Mouse (Mus musculus) midbrain, embryonic 13.5 days (tissue): ENCODE measurements around the gene Gp1bb. TPM values are rescaled to one million over a fixed set of nuclear protein-coding genes. Genes with fewer than 3 reads are reported as not detected.

Source experiments
- ATAC-seq: fragments of 200-750 bp; cut with Nextera tagmentation; 2 replicates; pipeline ENCODE4 v1.8.0; 2017; ENCODE audit warnings: mild to moderate bottlenecking, moderate TSS enrichment, moderate library complexity
- H3K27ac ChIP-seq: fragments of 300-500 bp; sonication (generic); 2 replicates; pipeline ENCODE4 v1.5.1; 2015; ENCODE audit warnings: inconsistent platforms, mild to moderate bottlenecking, moderate library complexity
- H3K27me3 ChIP-seq: fragments of 300-500 bp; sonication (generic); 2 replicates; pipeline ENCODE4 v1.6.1; 2015; ENCODE audit warnings: mild to moderate bottlenecking, inconsistent platforms
- H3K36me3 ChIP-seq: fragments of 300-500 bp; sonication (generic); 2 replicates; pipeline ENCODE4 v1.6.1; 2015; ENCODE audit warnings: mild to moderate bottlenecking, inconsistent platforms
- H3K4me1 ChIP-seq: fragments of 300-500 bp; sonication (generic); replicated peaks from 2 replicates; pipeline ENCODE4 v1.6.1; 2015; ENCODE audit warnings: inconsistent platforms
- H3K4me2 ChIP-seq: fragments of 300-500 bp; sonication (generic); replicated peaks from 2 replicates; pipeline ENCODE4 v1.6.1; 2015; ENCODE audit warnings: moderate library complexity, mild to moderate bottlenecking, inconsistent platforms
- H3K4me3 ChIP-seq: fragments of 300-500 bp; sonication (generic); replicated peaks from 2 replicates; pipeline ENCODE4 v1.5.1; 2015; ENCODE audit warnings: mild to moderate bottlenecking, inconsistent platforms
- H3K9ac ChIP-seq: fragments of 300-500 bp; sonication (generic); replicated peaks from 2 replicates; pipeline ENCODE4 v1.6.1; 2015; ENCODE audit warnings: mild to moderate bottlenecking, inconsistent platforms
- H3K9me3 ChIP-seq: fragments of 300-500 bp; sonication (generic); 2 replicates; pipeline ENCODE4 v1.6.1; 2016; ENCODE audit warnings: mild to moderate bottlenecking, inconsistent platforms
- WGBS: fragments of 180-500 bp; shearing (Covaris S2); methylation state at CpG from one replicate; pipeline ENCODE4 v1.1.7; 2015; 5-methylcytosine and 5-hydroxymethylcytosine counted together
- polyA plus RNA-seq: library from polyadenylated mRNA; unstranded; fragments of >200 nt; fragmentation: Nextera tagmentation; extraction: Ambion mirVana; gene quantifications from 2 replicates; pipeline ENCODE4 v1.2.1, GENCODE M21; 2015

Gp1bb gene
- 8.2 and 10.5 TPM in 2 replicates for polyA plus RNA-seq

- Histone ChIP-seq H3K4me2 (peak within 1 kb of the TSS; percentile 66), H3K36me3 (peaks cover 44% of the 10 kb centered on the region), H3K4me3 (peak within 1 kb of the TSS; percentile 39), H3K9me3 (no peaks in the 10 kb centered on the region), H3K27ac (no peak within 1 kb of the TSS), H3K9ac (peak within 1 kb of the TSS; percentile 43; the same call in 1 of the 2 replicates), H3K27me3 (peaks cover 97% of the 10 kb centered on the region), H3K4me1 (peaks cover 42% of the 10 kb centered on the region)
- no peak for ATAC-seq
- 11% methylated on average over 17 of the region's 17 CpGs for WGBS
Observed at GRCm38 (mm10) chr16:18622019-18622418, at the start of gene Gp1bb. Gene Gp1bb (minus strand): TSS chr16:18622403.

GRCm38 (mm10) chr16:18669914-18670313 lies 47.7 kb upstream of the Gp1bb start:
- H3K27ac ChIP-seq, result no peak overlapping the region
- H3K4me1 ChIP-seq, result no peaks in the 10 kb centered on the region
- no peaks in the 10 kb centered on the region for H3K9me3 ChIP-seq
- H3K36me3 ChIP-seq, result no peaks in the 10 kb centered on the region
- H3K4me2 ChIP-seq, result no peak overlapping the region
- 74% methylated on average over 6 of the region's 6 CpGs for WGBS
- no peak overlapping the region for H3K4me3 ChIP-seq
- ATAC-seq, result no peak
- no peak overlapping the region for H3K9ac ChIP-seq
- H3K27me3 ChIP-seq, result no peaks in the 10 kb centered on the region

- H3K36me3 ChIP-seq, result no peaks in the 10 kb centered on the region
- WGBS, result 81% methylated on average over 4 of the region's 4 CpGs
- ATAC-seq, result no peak
Observed at GRCm38 (mm10) chr16:18658597-18658996, 36.4 kb upstream of the Gp1bb start.

GRCm38 (mm10) chr16:18655372-18656098 lies 33.3 kb upstream of the Gp1bb start:
- no peak overlapping the region for H3K27ac ChIP-seq
- H3K9me3 ChIP-seq, result no peaks in the 10 kb centered on the region
- 73% methylated on average over 5 of the region's 5 CpGs for WGBS
- no peaks in the 10 kb centered on the region for H3K36me3 ChIP-seq
- no peaks in the 10 kb centered on the region for H3K27me3 ChIP-seq
- no peaks in the 10 kb centered on the region for H3K4me1 ChIP-seq
- H3K4me2 ChIP-seq, result no peak overlapping the region
- no peak for ATAC-seq
- no peak overlapping the region for H3K4me3 ChIP-seq
- no peak overlapping the region for H3K9ac ChIP-seq

More at GRCm38 (mm10) chr16:18658597-18658996, 36.4 kb upstream of the Gp1bb start:
- no peak overlapping the region for H3K27ac ChIP-seq
- H3K4me1 ChIP-seq, result no peaks in the 10 kb centered on the region
- H3K4me2 ChIP-seq, result no peak overlapping the region
- no peaks in the 10 kb centered on the region for H3K27me3 ChIP-seq
- H3K9me3 ChIP-seq, result no peaks in the 10 kb centered on the region
- no peak overlapping the region for H3K9ac ChIP-seq
- H3K4me3 ChIP-seq, result no peak overlapping the region

- Histone ChIP-seq H3K4me2 (no peak overlapping the region), H3K27me3 (no peaks in the 10 kb centered on the region), H3K36me3 (no peaks in the 10 kb centered on the region), H3K4me1 (no peaks in the 10 kb centered on the region), H3K9me3 (no peaks in the 10 kb centered on the region), H3K4me3 (no peak overlapping the region), H3K27ac (no peak overlapping the region), H3K9ac (no peak overlapping the region)
- no peak for ATAC-seq
- WGBS, result 85% methylated on average over 6 of the region's 6 CpGs
Observed at GRCm38 (mm10) chr16:18653290-18654160, 31.3 kb upstream of the Gp1bb start.

GRCm38 (mm10) chr16:18649126-18649525 lies 26.9 kb upstream of the Gp1bb start:
- Histone ChIP-seq H3K27me3 (no peaks in the 10 kb centered on the region), H3K27ac (no peak overlapping the region), H3K36me3 (no peaks in the 10 kb centered on the region), H3K9me3 (no peaks in the 10 kb centered on the region), H3K4me2 (no peak overlapping the region), H3K9ac (no peak overlapping the region), H3K4me1 (no peaks in the 10 kb centered on the region), H3K4me3 (no peak overlapping the region)
- 72% methylated on average over 3 of the region's 3 CpGs for WGBS
- no peak for ATAC-seq

- Histone ChIP-seq H3K27ac (no peak overlapping the region), H3K27me3 (no peaks in the 10 kb centered on the region), H3K4me1 (no peaks in the 10 kb centered on the region), H3K4me3 (no peak overlapping the region), H3K9me3 (no peaks in the 10 kb centered on the region), H3K9ac (no peak overlapping the region), H3K36me3 (no peaks in the 10 kb centered on the region), H3K4me2 (no peak overlapping the region)
- no peak for ATAC-seq
- 83% methylated on average over 6 of the region's 6 CpGs for WGBS
Observed at GRCm38 (mm10) chr16:18645329-18645728, 23.1 kb upstream of the Gp1bb start.

GRCm38 (mm10) chr16:18644485-18644884 lies 22.3 kb upstream of the Gp1bb start:
- WGBS, result 72% methylated on average over 4 of the region's 4 CpGs
- no peak overlapping the region for H3K4me2 ChIP-seq
- no peaks in the 10 kb centered on the region for H3K9me3 ChIP-seq
- no peak overlapping the region for H3K9ac ChIP-seq
- H3K27me3 ChIP-seq, result no peaks in the 10 kb centered on the region
- no peaks in the 10 kb centered on the region for H3K4me1 ChIP-seq
- no peak overlapping the region for H3K4me3 ChIP-seq
- ATAC-seq, result no peak
- H3K27ac ChIP-seq, result no peak overlapping the region
- no peaks in the 10 kb centered on the region for H3K36me3 ChIP-seq

GRCm38 (mm10) chr16:18643406-18643998 lies 21.3 kb upstream of the Gp1bb start:
- H3K27ac ChIP-seq, result no peak overlapping the region
- ATAC-seq, result no peak
- no peaks in the 10 kb centered on the region for H3K4me1 ChIP-seq
- no peaks in the 10 kb centered on the region for H3K9me3 ChIP-seq
- WGBS, result 82% methylated on average over 11 of the region's 11 CpGs
- H3K36me3 ChIP-seq, result no peaks in the 10 kb centered on the region
- H3K4me2 ChIP-seq, result no peak overlapping the region
- H3K27me3 ChIP-seq, result no peaks in the 10 kb centered on the region
- H3K9ac ChIP-seq, result no peak overlapping the region
- no peak overlapping the region for H3K4me3 ChIP-seq

- Histone ChIP-seq H3K27me3 (no peaks in the 10 kb centered on the region), H3K4me1 (no peaks in the 10 kb centered on the region), H3K9ac (no peak overlapping the region), H3K27ac (no peak overlapping the region), H3K4me3 (no peak overlapping the region), H3K36me3 (no peaks in the 10 kb centered on the region), H3K4me2 (no peak overlapping the region), H3K9me3 (no peaks in the 10 kb centered on the region)
- 84% methylated on average over 4 of the region's 4 CpGs for WGBS
- no peak for ATAC-seq
Observed at GRCm38 (mm10) chr16:18642897-18643296, 20.7 kb upstream of the Gp1bb start.

- Histone ChIP-seq H3K36me3 (no peaks in the 10 kb centered on the region), H3K9me3 (no peaks in the 10 kb centered on the region), H3K4me1 (no peaks in the 10 kb centered on the region), H3K27ac (no peak overlapping the region), H3K4me3 (no peak overlapping the region), H3K27me3 (no peaks in the 10 kb centered on the region), H3K4me2 (no peak overlapping the region), H3K9ac (no peak overlapping the region)
- WGBS, result 65% methylated on average over 7 of the region's 7 CpGs
- no peak for ATAC-seq
Observed at GRCm38 (mm10) chr16:18642291-18642690, 20.1 kb upstream of the Gp1bb start.

- H3K4me3 ChIP-seq, result no peak overlapping the region
- H3K27me3 ChIP-seq, result no peaks in the 10 kb centered on the region
- no peak overlapping the region for H3K9ac ChIP-seq
- no peak for ATAC-seq
- no peak overlapping the region for H3K27ac ChIP-seq
- H3K9me3 ChIP-seq, result no peaks in the 10 kb centered on the region
- no peaks in the 10 kb centered on the region for H3K4me1 ChIP-seq
- no peaks in the 10 kb centered on the region for H3K36me3 ChIP-seq
- 85% methylated on average over 1 of the region's 1 CpGs for WGBS
- no peak overlapping the region for H3K4me2 ChIP-seq
Observed at GRCm38 (mm10) chr16:18639382-18639929, 17.3 kb upstream of the Gp1bb start.
